Mouse (Mus musculus): ENCODE measurements around the gene Swi5. TPM values are rescaled to one million over a fixed set of nuclear protein-coding genes. Genes with fewer than 3 reads are reported as not detected.

Gene Swi5
- polyA plus RNA-seq, 1 experiment from 2014 or later, result 462 TPM

GRCm38 (mm10) chr2:32289578-32289977, 1.7 kb upstream of the Swi5 start:
- Histone ChIP-seq H3K36me3 (peaks cover 34% of the 10 kb centered on the region), H3K9me3 (replicated peaks) (no peaks in the 10 kb centered on the region), H3K4me1 (peaks cover 31% of the 10 kb centered on the region), H3K9ac (no peak overlapping the region), H3K4me3 (replicated peaks) (peak overlapping the region; percentile 82), H3K4me2 (replicated peaks) (peak overlapping the region; percentile 80), H3K27me3 (no peaks in the 10 kb centered on the region), H3K27ac (replicated peaks) (no peak overlapping the region)
- no peak for ATAC-seq (ENCODE audit: insufficient number of reproducible peaks, low FRiP score, low TSS enrichment, low read depth)

- Histone ChIP-seq H3K27ac (replicated peaks) (peak overlapping the region; percentile 78), H3K4me3 (replicated peaks) (peak overlapping the region; percentile 82), H3K4me2 (replicated peaks) (peak overlapping the region; percentile 80), H3K36me3 (peaks cover 39% of the 10 kb centered on the region), H3K27me3 (no peaks in the 10 kb centered on the region), H3K9me3 (replicated peaks) (no peaks in the 10 kb centered on the region), H3K9ac (peak overlapping the region; percentile 68), H3K4me1 (peaks cover 31% of the 10 kb centered on the region)
- ATAC-seq (ENCODE audit: insufficient number of reproducible peaks, low FRiP score, low TSS enrichment, low read depth), result peak; percentile 18
- under 1% methylated on average over 27 of the region's 29 CpGs for WGBS
Observed at GRCm38 (mm10) chr2:32288371-32288931, 576 bp upstream of the Swi5 start.

- Histone ChIP-seq H3K27me3 (no peaks in the 10 kb centered on the region), H3K4me3 (replicated peaks) (peak within 1 kb of the TSS; percentile 82), H3K9ac (peak within 1 kb of the TSS; percentile 87), H3K4me1 (peaks cover 31% of the 10 kb centered on the region), H3K9me3 (replicated peaks) (no peaks in the 10 kb centered on the region), H3K27ac (replicated peaks) (peak within 1 kb of the TSS; percentile 78), H3K4me2 (replicated peaks) (peak within 1 kb of the TSS; percentile 80), H3K36me3 (peaks cover 39% of the 10 kb centered on the region)
- no peak; the same call in 1 of the 2 replicates for ATAC-seq (ENCODE audit: insufficient number of reproducible peaks, low FRiP score, low TSS enrichment, low read depth)
- WGBS, result under 1% methylated on average over 21 of the region's 23 CpGs
Observed at GRCm38 (mm10) chr2:32287334-32287840, 488 bp downstream of the Swi5 start, which contains the start of gene Golga2. TSS of gene Golga2 (plus strand) at chr2:32287384.

- no peak overlapping the region for H3K27ac ChIP-seq (replicated peaks)
- whole genome bisulfite sequencing, result 83% methylated on average over 3 of the region's 3 CpGs
- no peak overlapping the region for H3K9ac ChIP-seq
- no peak for ATAC-seq (ENCODE audit: insufficient number of reproducible peaks, low FRiP score, low TSS enrichment, low read depth)
- no peak overlapping the region for H3K4me2 ChIP-seq (replicated peaks)
- peaks cover 66% of the 10 kb centered on the region for H3K36me3 ChIP-seq
- H3K4me1 ChIP-seq, result peaks cover 12% of the 10 kb centered on the region
- H3K4me3 ChIP-seq (replicated peaks), result no peak overlapping the region
- no peaks in the 10 kb centered on the region for H3K9me3 ChIP-seq (replicated peaks)
- no peaks in the 10 kb centered on the region for H3K27me3 ChIP-seq
Observed at GRCm38 (mm10) chr2:32283986-32284385, 3.9 kb downstream of the Swi5 start.

GRCm38 (mm10) chr2:32282727-32283126, 5.1 kb downstream of the Swi5 start:
- Histone ChIP-seq H3K36me3 (peaks cover 79% of the 10 kb centered on the region), H3K4me2 (replicated peaks) (no peak overlapping the region), H3K4me1 (peaks cover 11% of the 10 kb centered on the region), H3K9ac (no peak overlapping the region), H3K27ac (replicated peaks) (no peak overlapping the region), H3K27me3 (no peaks in the 10 kb centered on the region), H3K4me3 (replicated peaks) (no peak overlapping the region), H3K9me3 (replicated peaks) (no peaks in the 10 kb centered on the region)
- 88% methylated on average over 1 of the region's 1 CpGs for WGBS
- no peak for ATAC-seq (ENCODE audit: insufficient number of reproducible peaks, low FRiP score, low TSS enrichment, low read depth)

GRCm38 (mm10) chr2:32282289-32282688, 5.6 kb downstream of the Swi5 start:
- 83% methylated on average over 2 of the region's 2 CpGs for WGBS
- Histone ChIP-seq H3K4me3 (replicated peaks) (no peak overlapping the region), H3K36me3 (peaks cover 83% of the 10 kb centered on the region), H3K4me2 (replicated peaks) (no peak overlapping the region), H3K9ac (no peak overlapping the region), H3K27me3 (no peaks in the 10 kb centered on the region), H3K4me1 (peaks cover 11% of the 10 kb centered on the region), H3K9me3 (replicated peaks) (no peaks in the 10 kb centered on the region), H3K27ac (replicated peaks) (no peak overlapping the region)
- ATAC-seq (ENCODE audit: insufficient number of reproducible peaks, low FRiP score, low TSS enrichment, low read depth), result no peak

- no peak overlapping the region for H3K4me2 ChIP-seq (replicated peaks)
- H3K4me1 ChIP-seq, result no peaks in the 10 kb centered on the region
- H3K9ac ChIP-seq, result no peak overlapping the region
- WGBS, result 75% methylated on average over 3 of the region's 3 CpGs
- H3K27ac ChIP-seq (replicated peaks), result no peak overlapping the region
- H3K36me3 ChIP-seq, result peaks cover 39% of the 10 kb centered on the region
- H3K9me3 ChIP-seq (replicated peaks), result no peaks in the 10 kb centered on the region
- H3K27me3 ChIP-seq, result no peaks in the 10 kb centered on the region
- ATAC-seq (ENCODE audit: insufficient number of reproducible peaks, low FRiP score, low TSS enrichment, low read depth), result no peak
- H3K4me3 ChIP-seq (replicated peaks), result no peak overlapping the region
Observed at GRCm38 (mm10) chr2:32275823-32276222, 12.1 kb downstream of the Swi5 start.

- H3K9me3 ChIP-seq (replicated peaks), result no peaks in the 10 kb centered on the region
- peak overlapping the region; percentile 11; the same call in 1 of the 2 replicates for H3K27ac ChIP-seq (replicated peaks)
- H3K4me3 ChIP-seq (replicated peaks), result peak overlapping the region; percentile 90; the same call in 1 of the 2 replicates
- peaks cover 30% of the 10 kb centered on the region for H3K36me3 ChIP-seq
- no peaks in the 10 kb centered on the region for H3K27me3 ChIP-seq
- no peak overlapping the region for H3K9ac ChIP-seq
- WGBS, result 33% methylated on average over 4 of the region's 4 CpGs
- no peak for ATAC-seq (ENCODE audit: insufficient number of reproducible peaks, low FRiP score, low TSS enrichment, low read depth)
- H3K4me1 ChIP-seq, result peaks cover 15% of the 10 kb centered on the region
- peak overlapping the region; percentile 75; the same call in 1 of the 2 replicates for H3K4me2 ChIP-seq (replicated peaks)
Observed at GRCm38 (mm10) chr2:32260635-32261034, 27.2 kb downstream of the Swi5 start.

- peak; percentile 88 for ATAC-seq (ENCODE audit: insufficient number of reproducible peaks, low FRiP score, low TSS enrichment, low read depth)
- peak within 1 kb of the TSS; percentile 83 for H3K9ac ChIP-seq
- no peaks in the 10 kb centered on the region for H3K9me3 ChIP-seq (replicated peaks)
- H3K36me3 ChIP-seq, result peaks cover 31% of the 10 kb centered on the region
- H3K27ac ChIP-seq (replicated peaks), result peak within 1 kb of the TSS; percentile 65
- H3K4me3 ChIP-seq (replicated peaks), result peak within 1 kb of the TSS; percentile 90
- H3K27me3 ChIP-seq, result no peaks in the 10 kb centered on the region
- H3K4me2 ChIP-seq (replicated peaks), result peak within 1 kb of the TSS; percentile 75
- 1% methylated on average over 59 of the region's 59 CpGs for WGBS
- peaks cover 15% of the 10 kb centered on the region for H3K4me1 ChIP-seq
Observed at GRCm38 (mm10) chr2:32259657-32260417, 28.0 kb downstream of the Swi5 start, which contains the start of gene Uck1. TSS of gene Uck1 (minus strand) at chr2:32260159.

GRCm38 (mm10) chr2:32258887-32259533, 28.9 kb downstream of the Swi5 start:
- H3K9me3 ChIP-seq (replicated peaks), result no peaks in the 10 kb centered on the region
- peak overlapping the region; percentile 83 for H3K9ac ChIP-seq
- H3K4me1 ChIP-seq, result peaks cover 15% of the 10 kb centered on the region
- no peaks in the 10 kb centered on the region for H3K27me3 ChIP-seq
- H3K4me2 ChIP-seq (replicated peaks), result peak overlapping the region; percentile 75
- peaks cover 39% of the 10 kb centered on the region for H3K36me3 ChIP-seq
- 55% methylated on average over 6 of the region's 6 CpGs for WGBS
- H3K4me3 ChIP-seq (replicated peaks), result peak overlapping the region; percentile 90
- H3K27ac ChIP-seq (replicated peaks), result 0 out of 2 replicates have a peak overlapping the region, but pooled peaks have one; percentile 65
- ATAC-seq (ENCODE audit: insufficient number of reproducible peaks, low FRiP score, low TSS enrichment, low read depth), result no peak

- Histone ChIP-seq H3K9me3 (replicated peaks) (no peaks in the 10 kb centered on the region), H3K4me3 (replicated peaks) (no peak overlapping the region), H3K27me3 (no peaks in the 10 kb centered on the region), H3K27ac (replicated peaks) (no peak overlapping the region), H3K4me1 (peaks cover 15% of the 10 kb centered on the region), H3K36me3 (peaks cover 66% of the 10 kb centered on the region), H3K4me2 (replicated peaks) (no peak overlapping the region), H3K9ac (no peak overlapping the region)
- WGBS, result 91% methylated on average over 11 of the region's 11 CpGs
- ATAC-seq (ENCODE audit: insufficient number of reproducible peaks, low FRiP score, low TSS enrichment, low read depth), result no peak
Observed at GRCm38 (mm10) chr2:32256273-32256672, 31.6 kb downstream of the Swi5 start.
